17 mouse cellular contexts compared by ENCODE assay signal in the genomic region with DNA sequence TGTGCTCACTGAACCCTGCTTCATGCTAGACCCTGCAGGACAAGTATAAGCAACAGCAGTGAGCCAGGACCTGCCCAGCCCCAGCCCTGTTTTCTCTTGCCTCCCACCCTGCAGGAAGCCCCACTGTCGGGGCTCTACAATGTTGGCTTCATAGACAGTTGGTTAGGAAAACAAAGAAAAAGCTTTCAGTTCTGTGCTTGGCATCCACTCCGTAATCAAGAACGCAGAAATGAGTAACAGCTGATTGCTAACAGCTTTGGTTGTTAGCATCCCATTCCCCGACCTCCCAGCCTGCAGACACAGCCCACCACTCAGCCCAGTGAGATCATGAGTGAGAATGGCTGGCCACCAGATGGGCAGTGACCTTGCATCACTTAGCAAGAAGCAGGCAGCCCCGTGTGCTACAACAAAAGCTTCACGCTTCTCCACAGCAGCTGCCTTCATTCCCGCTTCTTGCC.
DNase-seq lines count a peak whose midpoint lies in the region; ATAC-seq and TF ChIP-seq lines count a peak whose summit lies in the region.
"Had no signal": no experiment of that assay in that cellular context is flagged by ENCODE, and none has a peak within 500 bp of the region (broad histone marks: within the 10 kb centered on the region; RNA-seq: fewer than 3 reads in every experiment).

No protein-coding gene starts in this region.

- WGBS in hindbrain, embryonic 11.5 days: 55% methylated on average over 7 of the region's 7 CpGs
- WGBS in hindbrain, embryonic 16.5 days: 34% methylated on average over 7 of the region's 7 CpGs
- WGBS in midbrain, postnatal 0 days: 50% methylated on average over 7 of the region's 7 CpGs
- 58% methylated on average over 7 of the region's 7 CpGs for WGBS in midbrain, embryonic 13.5 days

- H3K27ac ChIP-seq in hindbrain, embryonic 11.5 days (ENCODE audit: low read depth, low read length): 0 out of 2 replicates have a peak overlapping the region, but pooled peaks have one; percentile 13
- no peak overlapping the region for H3K27ac ChIP-seq in hindbrain, embryonic 16.5 days (ENCODE audit: low read depth, low read length)
- H3K27ac ChIP-seq in midbrain, postnatal 0 days (ENCODE audit: low read depth, low read length): no peak overlapping the region
- no peak overlapping the region; the same call in 1 of the 2 replicates for H3K27ac ChIP-seq in midbrain, embryonic 13.5 days
- H3K27ac ChIP-seq: heart, embryonic 15.5 days; limb, embryonic 13.5 days; midbrain, embryonic 12.5 days; neural tube, embryonic 12.5 days had no signal

- peak; percentile 32 for DNase-seq in hindbrain, embryonic 11.5 days (ENCODE audit: low spot score)
- peak; percentile 61 for DNase-seq in midbrain, postnatal 0 days (ENCODE audit: low spot score)
- DNase-seq in forelimb bud, embryonic 11.5 days (ENCODE audit: low read depth, low spot score): peak; percentile 23
- DNase-seq in cerebellum, postnatal 14 days: no peak
- DNase-seq in spleen, postnatal 36 days (ENCODE audit: low spot score in 2 of 2): no peak
- DNase-seq in gastrocnemius, adult 18-20 months (ENCODE audit: low spot score): no peak
- DNase-seq: adrenal gland, postnatal 14 days; cerebellum, postnatal 10 days; heart, adult 11 months; thymus, postnatal 4 days had no signal

- H3K36me3 ChIP-seq in hindbrain, embryonic 11.5 days (ENCODE audit: control insufficient read depth, insufficient read depth, low read length): no peaks in the 10 kb centered on the region
- H3K36me3 ChIP-seq in hindbrain, embryonic 16.5 days (ENCODE audit: control insufficient read depth, insufficient read depth, low read length): no peaks in the 10 kb centered on the region
- no peaks in the 10 kb centered on the region for H3K36me3 ChIP-seq in midbrain, postnatal 0 days (ENCODE audit: insufficient read depth, low read length)
- no peaks in the 10 kb centered on the region for H3K36me3 ChIP-seq in midbrain, embryonic 13.5 days
- H3K36me3 ChIP-seq: limb, embryonic 13.5 days; midbrain, embryonic 12.5 days; neural tube, embryonic 12.5 days had no signal

- ATAC-seq in hindbrain, embryonic 11.5 days (ENCODE audit: low FRiP score): no peak
- ATAC-seq in hindbrain, embryonic 16.5 days: no peak
- no peak for ATAC-seq in midbrain, postnatal 0 days (ENCODE audit: low FRiP score)
- ATAC-seq in midbrain, embryonic 13.5 days: no peak
- ATAC-seq: inflammation-experienced regulatory T-cells, adult 6 months had no signal

- H3K27me3 ChIP-seq in hindbrain, embryonic 11.5 days (ENCODE audit: control insufficient read depth, insufficient read depth, low read length): no peaks in the 10 kb centered on the region
- H3K27me3 ChIP-seq in hindbrain, embryonic 16.5 days (replicated peaks; ENCODE audit: control insufficient read depth, insufficient read depth, low read length): no peaks in the 10 kb centered on the region
- no peaks in the 10 kb centered on the region for H3K27me3 ChIP-seq in midbrain, postnatal 0 days (ENCODE audit: insufficient read depth, low read length)
- no peaks in the 10 kb centered on the region for H3K27me3 ChIP-seq in midbrain, embryonic 13.5 days
- H3K27me3 ChIP-seq: heart, embryonic 15.5 days; limb, embryonic 13.5 days; midbrain, embryonic 12.5 days; neural tube, embryonic 12.5 days had no signal

- no peaks in the 10 kb centered on the region for H3K9me3 ChIP-seq in hindbrain, embryonic 11.5 days (ENCODE audit: control insufficient read depth, low read length)
- no peaks in the 10 kb centered on the region for H3K9me3 ChIP-seq in hindbrain, embryonic 16.5 days (ENCODE audit: control insufficient read depth, low read length)
- no peaks in the 10 kb centered on the region for H3K9me3 ChIP-seq in midbrain, postnatal 0 days (ENCODE audit: low read length)
- H3K9me3 ChIP-seq in midbrain, embryonic 13.5 days: no peaks in the 10 kb centered on the region
- H3K9me3 ChIP-seq: heart, embryonic 15.5 days; limb, embryonic 13.5 days; midbrain, embryonic 12.5 days; neural tube, embryonic 12.5 days had no signal

- H3K4me2 ChIP-seq in hindbrain, embryonic 11.5 days (replicated peaks; ENCODE audit: low read depth, low read length): no peak overlapping the region
- no peak overlapping the region for H3K4me2 ChIP-seq in hindbrain, embryonic 16.5 days (ENCODE audit: low read length)
- no peak overlapping the region for H3K4me2 ChIP-seq in midbrain, postnatal 0 days (ENCODE audit: low read depth, low read length, poor library complexity, severe bottlenecking)
- H3K4me2 ChIP-seq in midbrain, embryonic 13.5 days (replicated peaks): no peak overlapping the region
- H3K4me2 ChIP-seq: heart, embryonic 15.5 days; limb, embryonic 13.5 days; midbrain, embryonic 12.5 days; neural tube, embryonic 12.5 days had no signal

- no peak for TF ChIP-seq CTCF in midbrain, postnatal 0 days (IDR thresholded peaks at IDR 0.05)

- H3K4me3 ChIP-seq in hindbrain, embryonic 11.5 days (ENCODE audit: low read depth, low read length): no peak overlapping the region
- H3K4me3 ChIP-seq in hindbrain, embryonic 16.5 days (ENCODE audit: low read length): no peak overlapping the region
- no peak overlapping the region for H3K4me3 ChIP-seq in midbrain, postnatal 0 days (ENCODE audit: low read depth, low read length)
- H3K4me3 ChIP-seq in midbrain, embryonic 13.5 days (replicated peaks): no peak overlapping the region
- H3K4me3 ChIP-seq: heart, embryonic 15.5 days; limb, embryonic 13.5 days; midbrain, embryonic 12.5 days; neural tube, embryonic 12.5 days had no signal

- H3K9ac ChIP-seq in hindbrain, embryonic 11.5 days (ENCODE audit: low read depth, low read length): no peak overlapping the region
- H3K9ac ChIP-seq in hindbrain, embryonic 16.5 days (ENCODE audit: low read depth, low read length): no peak overlapping the region
- H3K9ac ChIP-seq in midbrain, postnatal 0 days (replicated peaks; ENCODE audit: low read length, poor library complexity, severe bottlenecking): no peak overlapping the region
- no peak overlapping the region for H3K9ac ChIP-seq in midbrain, embryonic 13.5 days (replicated peaks)
- H3K9ac ChIP-seq: heart, embryonic 15.5 days; limb, embryonic 13.5 days; midbrain, embryonic 12.5 days; neural tube, embryonic 12.5 days had no signal

- H3K4me1 ChIP-seq in hindbrain, embryonic 11.5 days (replicated peaks; ENCODE audit: control insufficient read depth, insufficient read depth, low read length): no peaks in the 10 kb centered on the region
- H3K4me1 ChIP-seq in hindbrain, embryonic 16.5 days (ENCODE audit: control insufficient read depth, insufficient read depth, low read depth, low read length): peaks cover 3% of the 10 kb centered on the region; the same call in 1 of the 2 replicates
- H3K4me1 ChIP-seq in midbrain, postnatal 0 days (ENCODE audit: insufficient read depth, low read length): no peaks in the 10 kb centered on the region
- H3K4me1 ChIP-seq in midbrain, embryonic 13.5 days (replicated peaks): peaks cover 5% of the 10 kb centered on the region; the same call in 1 of the 2 replicates
- H3K4me1 ChIP-seq: limb, embryonic 13.5 days; midbrain, embryonic 12.5 days; neural tube, embryonic 12.5 days had no signal

Comparison
In these comparisons a context has a peak if more than half of its experiments do, and no peak if none do; other contexts are left out.
1. DNase-seq: peak in hindbrain, embryonic 11.5 days (single experiment), midbrain, postnatal 0 days (single experiment) and forelimb bud, embryonic 11.5 days (single experiment); none in cerebellum, postnatal 14 days (0 of 2), spleen, postnatal 36 days (0 of 2) and gastrocnemius, adult 18-20 months (single experiment).